Mouse (Mus musculus) lung, adult 2 months (tissue): ENCODE measurements around the gene Ublcp1.

Experiments used
- CTCF ChIP-seq: fragments of 200-500 bp; IDR thresholded peaks from 2 replicates; pipeline ENCODE4 v1.5.1; 2011; ENCODE audit warnings: mild to moderate bottlenecking, low read length, control low read depth; ENCODE audit not compliant: insufficient read depth
- POLR2A ChIP-seq: fragments of 200-500 bp; IDR thresholded peaks from 2 replicates; pipeline ENCODE4 v1.6.1; 2011; ENCODE audit warnings: low read depth, mild to moderate bottlenecking, control low read depth, low read length, borderline replicate concordance; ENCODE audit errors: extremely low read depth

DNA sequence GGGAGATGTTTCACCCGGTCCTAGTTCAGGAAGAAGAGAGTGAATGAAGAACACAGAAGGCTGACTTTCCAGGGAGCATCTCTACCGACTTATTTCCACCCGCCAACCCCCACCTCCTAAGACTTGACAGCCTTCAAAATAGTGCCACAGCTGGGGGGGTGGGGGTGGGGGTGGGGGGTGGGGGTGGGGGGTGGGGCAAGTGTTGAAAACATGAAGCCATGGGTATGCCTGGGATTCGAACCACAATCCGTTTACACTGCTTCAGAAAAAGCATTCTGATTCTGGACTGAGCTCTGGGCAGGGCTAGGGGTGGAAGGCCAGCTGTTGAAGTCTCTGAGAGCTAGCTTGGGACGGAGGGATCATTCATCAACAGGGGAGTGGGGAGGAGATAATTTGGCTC lies 47.0 kb downstream of the Ublcp1 start:
- no peak for TF ChIP-seq POLR2A
- TF ChIP-seq CTCF = no peak
